Mouse (Mus musculus) hindlimb bud, embryonic 11.5 days (tissue): ENCODE data around the gene Gm3045.

ENCODE experiments used
- DNase-seq: peaks from one replicate; pipeline ENCODE4 v3.0.0-alpha.2; 2012; ENCODE audit warnings: low read depth, low spot score; ENCODE audit errors: extremely low spot score

Gene Gm3045

DNA sequence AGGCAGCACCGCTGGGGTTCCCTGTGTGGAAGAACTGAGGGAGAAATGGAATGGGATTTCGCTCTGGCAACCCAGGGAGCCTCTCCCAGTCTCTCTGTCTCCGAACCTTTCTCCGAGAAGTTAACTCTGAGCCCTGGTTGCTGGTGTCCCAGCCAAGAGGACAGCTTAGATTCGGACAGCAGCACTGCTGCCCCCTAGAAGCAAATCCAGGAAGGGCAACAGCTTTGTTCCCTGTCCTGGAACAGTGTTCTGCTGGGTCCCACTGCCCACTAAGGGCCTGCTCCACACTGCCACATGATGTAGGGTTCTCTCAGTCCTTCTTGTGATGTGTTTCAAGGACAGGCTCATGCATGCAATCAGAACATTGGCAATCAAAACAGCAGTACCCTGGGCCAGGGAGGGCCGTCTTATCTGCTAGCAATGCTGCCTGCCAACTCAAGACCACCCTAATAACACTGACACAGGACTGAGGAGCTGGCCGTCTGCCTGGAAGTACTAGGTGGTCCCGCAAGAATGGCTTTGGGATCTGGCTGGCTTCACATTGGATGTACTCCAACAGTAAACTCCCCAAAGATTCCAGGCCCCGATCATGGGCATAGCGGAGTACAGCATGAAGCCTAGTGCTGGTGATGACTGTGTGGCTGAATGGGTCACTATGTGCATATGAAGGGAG is 9.4 kb downstream of the Gm3045 start:
- DNase-seq: no peak

DNA sequence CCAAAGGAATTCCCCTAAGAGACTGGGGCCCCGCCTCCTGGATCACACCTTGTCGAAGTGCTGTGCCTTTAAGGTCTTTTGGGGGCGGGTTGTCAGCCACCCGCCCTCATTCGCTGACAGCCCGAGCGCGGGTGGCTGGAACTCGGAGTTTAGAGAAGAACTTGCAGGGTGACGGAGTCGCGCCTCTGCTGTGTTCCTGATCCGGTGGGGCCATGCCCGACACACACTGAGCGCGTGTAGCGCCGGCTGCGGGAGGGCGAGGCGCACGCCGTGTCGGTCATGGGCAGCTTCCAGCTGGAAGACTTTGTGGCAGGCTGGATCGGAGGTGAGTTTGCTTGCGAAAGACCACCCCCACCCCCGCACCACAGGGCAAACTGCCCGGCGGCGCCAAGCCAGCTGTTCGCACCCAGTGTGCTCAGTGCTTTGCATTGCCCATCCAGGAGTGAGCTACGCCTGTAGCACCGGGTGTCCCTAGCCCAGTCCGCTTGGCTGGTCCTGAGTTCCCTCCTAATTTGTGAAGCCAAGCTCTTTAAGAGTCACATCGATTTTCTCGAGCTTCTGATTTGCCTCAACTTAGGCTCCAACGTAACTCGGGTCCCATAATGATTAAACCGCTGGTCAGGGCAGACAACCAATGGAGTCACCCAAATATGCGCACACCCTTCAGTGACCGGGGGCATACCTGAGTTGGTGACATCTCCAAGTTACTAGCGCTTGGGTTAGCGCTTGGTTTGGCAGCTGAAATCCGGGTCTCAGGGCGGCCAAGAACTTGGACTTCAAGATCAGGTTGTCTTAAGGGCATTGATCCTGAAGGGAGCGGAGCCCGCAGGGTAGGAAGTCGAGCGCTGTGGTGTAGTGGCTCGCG is 12.0 kb downstream of the Gm3045 start, which contains the start of gene Slc25a48:
Slc25a48 (plus strand) TSS at position 145 of the 865 bp plus-strand sequence.
- DNase-seq: no peak

DNA sequence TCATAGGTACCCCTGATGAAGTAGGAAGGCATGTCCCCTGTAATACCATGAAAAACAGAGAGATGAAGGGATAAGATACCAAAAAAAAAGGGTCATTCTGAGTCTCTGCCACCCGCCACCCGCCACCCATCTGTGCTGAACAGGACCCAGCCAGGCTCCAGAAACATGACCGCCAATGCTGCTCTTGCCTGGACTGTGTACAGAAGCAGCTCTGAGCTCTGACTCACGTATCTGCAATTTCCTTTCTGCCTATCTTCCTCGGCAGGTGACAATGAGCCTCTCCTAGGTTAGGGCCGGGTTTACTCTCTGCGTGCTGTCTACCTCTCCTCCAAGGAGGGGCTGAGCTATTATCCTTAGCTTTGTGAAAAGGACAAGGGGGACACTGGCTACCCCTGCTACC is 17.0 kb downstream of the Gm3045 start:
- no peak for DNase-seq

DNA sequence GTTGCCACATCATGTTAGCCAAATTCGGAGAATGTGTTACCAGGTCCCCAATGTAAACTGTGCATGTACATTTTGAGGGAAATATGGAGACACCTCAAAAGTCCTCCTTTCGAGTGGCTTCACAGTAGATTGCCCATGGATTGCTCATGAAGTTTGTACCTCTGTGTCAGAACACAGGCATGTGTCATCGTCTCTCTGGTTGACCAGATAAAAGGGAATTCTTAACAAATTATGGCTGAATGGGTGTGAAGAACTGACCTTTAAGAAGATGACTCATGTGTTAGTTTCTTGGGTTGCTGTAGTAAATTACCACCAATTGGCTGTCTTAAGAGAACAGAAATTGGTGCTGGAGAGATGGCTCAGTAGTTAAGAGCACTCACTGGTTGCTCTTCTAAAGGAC is 17.7 kb downstream of the Gm3045 start:
- DNase-seq: no peak

DNA sequence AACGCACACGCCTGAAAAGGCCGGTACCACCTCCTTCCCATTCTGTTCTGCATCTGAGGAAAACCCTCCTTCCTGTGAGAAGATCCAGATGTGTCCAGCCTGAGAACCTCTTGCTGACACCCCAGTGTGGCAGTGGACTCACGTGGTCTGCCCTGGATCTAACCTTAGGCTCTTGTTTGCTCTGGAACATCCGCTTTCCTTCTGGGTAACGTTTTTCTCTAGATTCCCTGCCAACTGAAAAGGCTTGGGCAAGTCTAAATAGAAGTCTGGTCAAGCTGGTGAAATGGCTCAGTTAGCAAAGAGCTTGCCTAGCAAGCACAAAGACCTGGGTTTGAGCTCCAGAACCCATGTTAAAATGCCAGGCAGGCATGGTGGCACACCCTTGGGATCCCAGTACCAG is 18.6 kb downstream of the Gm3045 start:
- DNase-seq: no peak

DNA sequence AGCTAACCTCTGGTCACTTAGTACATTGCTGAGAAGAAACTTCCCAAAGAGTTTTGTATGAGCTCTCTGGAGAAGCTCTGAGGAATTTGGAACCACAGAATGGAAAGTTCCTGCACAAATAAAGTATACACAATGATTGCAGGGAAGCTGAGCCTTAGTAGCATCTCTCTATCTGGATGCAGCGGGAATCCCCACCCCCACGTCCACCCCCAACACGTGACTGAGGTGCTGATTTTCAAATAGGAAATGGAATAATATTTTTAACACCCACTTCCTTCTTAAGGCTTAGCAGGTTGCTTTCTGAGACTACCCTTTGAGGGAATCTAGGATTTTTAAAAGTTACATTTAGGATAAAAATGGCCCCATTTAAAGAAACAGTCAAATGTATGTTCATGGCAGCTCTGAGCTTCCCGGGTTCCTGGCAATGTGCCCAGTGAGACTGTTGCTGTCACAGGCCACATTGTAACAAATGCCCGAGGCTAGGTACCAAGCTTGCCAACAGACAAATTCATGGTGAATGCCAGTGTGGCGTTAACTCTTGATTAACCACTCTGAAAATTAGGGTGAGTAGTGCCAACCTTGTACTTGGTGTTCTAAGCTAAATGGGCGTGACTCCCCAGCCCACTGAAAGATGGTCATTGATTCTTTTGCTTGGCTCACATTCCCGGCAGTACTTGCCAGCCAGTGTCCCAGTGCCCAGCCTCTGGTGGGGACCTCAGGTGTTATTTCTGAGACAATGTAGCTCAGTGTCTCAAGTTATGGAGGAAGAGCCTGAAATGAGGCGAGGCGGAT is 23.0 kb downstream of the Gm3045 start:
- no peak for DNase-seq

DNA sequence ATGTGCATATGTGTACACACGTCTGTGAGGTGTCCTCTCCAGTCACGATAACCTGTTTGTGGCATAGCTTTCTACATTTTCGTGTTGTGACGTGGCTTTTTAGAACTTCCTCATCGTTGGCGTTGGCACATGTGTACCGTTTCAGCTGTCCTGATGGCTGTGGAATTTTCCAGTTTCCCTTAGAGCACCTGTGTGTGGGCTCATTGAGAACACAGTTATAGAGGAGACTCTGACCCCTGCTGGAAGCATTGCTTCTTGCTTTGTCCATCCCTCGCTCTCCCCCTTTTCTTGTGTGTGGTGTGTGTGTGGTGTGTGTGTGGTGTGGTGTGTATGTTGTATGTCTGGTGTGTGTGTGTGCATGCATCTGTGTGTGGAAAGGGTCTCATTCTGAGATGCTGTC is 23.6 kb downstream of the Gm3045 start:
- DNase-seq: no peak

DNA sequence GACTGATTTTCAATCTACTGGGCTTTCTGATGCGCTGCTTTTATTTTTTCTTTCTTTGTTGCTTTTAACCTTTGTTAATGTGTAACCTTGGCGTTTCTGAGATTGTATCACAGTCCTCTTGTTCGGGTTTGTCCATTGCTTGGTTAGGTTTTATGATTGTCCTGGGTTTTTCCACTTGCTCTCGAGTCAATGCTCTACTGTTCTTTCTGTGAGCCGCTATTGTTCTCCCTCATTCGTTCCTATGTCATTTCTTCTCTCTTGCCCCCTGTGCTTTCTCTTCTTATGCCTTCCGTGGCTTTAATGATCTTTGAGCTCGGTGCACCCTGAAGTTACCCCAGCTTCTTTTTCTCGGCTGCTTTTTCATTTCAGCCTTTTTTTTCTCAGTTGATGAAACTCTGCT is 31.6 kb downstream of the Gm3045 start:
- no peak for DNase-seq

DNA sequence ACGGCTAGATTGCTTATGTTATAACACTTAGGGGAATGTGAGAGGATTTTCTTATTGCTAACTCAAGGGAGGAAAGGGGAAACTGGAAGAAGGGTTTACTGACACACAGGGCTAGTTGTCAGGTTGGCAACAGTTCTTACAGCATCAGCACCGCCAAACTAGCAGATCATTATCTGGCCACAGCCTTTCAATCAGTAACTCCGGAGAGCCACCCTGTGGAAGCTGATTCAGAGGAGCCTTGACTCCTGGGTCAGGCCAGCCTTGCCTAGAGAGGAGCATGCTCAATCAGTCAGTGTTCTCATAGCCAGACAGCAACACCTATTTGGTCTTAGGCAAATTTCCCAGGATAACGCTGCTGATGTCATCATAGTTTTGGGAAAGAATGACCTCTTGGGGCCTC is 35.1 kb downstream of the Gm3045 start:
- DNase-seq: no peak

DNA sequence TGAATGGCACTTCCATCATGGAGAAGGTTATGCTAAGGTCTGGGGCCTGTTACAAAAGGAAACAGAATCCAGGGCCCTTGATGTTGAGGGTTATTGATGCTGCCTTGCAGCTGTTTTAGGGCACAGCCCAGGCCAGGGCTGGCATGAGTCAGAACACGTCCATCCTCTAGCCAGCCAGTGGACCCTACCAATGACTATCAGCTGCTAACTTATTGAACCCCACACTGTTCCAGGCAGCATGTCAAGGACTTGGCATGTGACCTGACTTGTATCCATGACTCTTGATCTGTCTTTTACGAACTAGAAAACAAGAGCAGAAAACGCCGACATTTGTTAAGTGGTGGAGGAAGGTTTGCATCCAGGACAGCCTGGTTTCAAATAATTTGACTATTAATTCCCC is 36.4 kb downstream of the Gm3045 start:
- DNase-seq: no peak

DNA sequence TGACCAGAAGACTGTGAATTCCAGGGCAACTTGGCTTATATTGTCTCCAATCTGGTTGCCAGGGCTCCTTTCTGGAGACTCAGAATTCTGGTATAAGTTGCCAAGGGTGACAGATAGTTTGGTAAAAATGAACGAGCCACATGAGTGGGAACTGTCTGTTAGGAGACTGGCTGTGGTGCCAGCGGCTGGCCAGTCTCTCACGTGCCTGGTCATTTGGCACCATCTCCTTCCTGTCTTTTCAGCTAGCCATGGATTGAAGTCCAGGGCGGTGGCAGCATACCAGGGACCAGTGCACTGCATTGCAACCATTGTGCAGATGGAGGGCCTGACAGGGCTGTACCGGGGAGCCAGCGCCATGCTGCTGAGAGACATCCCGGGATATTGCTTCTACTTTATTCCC is 36.9 kb downstream of the Gm3045 start:
- no peak for DNase-seq

DNA sequence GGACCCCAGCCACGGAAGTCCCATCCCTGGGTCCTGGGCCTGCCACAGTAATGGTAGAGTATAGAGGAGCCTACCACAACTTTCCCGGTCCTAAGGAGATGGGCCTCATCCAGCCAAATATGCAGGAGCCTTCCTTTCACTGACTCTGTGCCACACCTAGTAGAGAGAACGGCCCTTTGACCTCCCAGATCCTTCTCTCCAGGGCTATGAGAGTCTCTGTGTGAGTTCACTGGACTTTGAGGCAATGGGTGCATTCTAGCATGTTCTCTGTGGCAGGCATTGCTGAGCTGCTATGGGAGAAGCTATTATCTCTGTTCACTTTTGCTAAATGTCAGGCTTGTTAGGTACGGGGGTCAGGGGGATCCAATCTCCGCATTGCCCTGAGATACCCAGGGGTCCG is 37.4 kb downstream of the Gm3045 start:
- no peak for DNase-seq

DNA sequence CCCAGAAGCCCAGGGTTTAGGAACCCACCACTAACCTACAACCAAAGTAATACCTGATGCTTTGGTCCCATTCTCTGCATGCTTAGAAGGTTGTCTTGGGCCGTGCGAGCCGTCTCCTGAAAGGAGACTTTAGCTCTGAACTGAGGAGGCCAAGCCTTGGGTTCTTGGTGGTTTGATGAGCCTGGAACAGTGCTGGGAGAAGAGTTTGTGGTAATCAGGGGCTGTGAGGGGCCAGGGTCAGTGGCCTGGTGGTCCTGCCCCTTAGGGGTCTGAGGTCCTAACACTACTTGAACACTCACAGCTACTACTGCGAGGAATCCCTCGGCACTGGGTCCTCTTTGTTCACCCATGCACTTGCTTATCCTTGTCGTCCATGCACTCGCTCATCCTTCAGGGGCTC is 41.4 kb downstream of the Gm3045 start:
- DNase-seq: no peak

DNA sequence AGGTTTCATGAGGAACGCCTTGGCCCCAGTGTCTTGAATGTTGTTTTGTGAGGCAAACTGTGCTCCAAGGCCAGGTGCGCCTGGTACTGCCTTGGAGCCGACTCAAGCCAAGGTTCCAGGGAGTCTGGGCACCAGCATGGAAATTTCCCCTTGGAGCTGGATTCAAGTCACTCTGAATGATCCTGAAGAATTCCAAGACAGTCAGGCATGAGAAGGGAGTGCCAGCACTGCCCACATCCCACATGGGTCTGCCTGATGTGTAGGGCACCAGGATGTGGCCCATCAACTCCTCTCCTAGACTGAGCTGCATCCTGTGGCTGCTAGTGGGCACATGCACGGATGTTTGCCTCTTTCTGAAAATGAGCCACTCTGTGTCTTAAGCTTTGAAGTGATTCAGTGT is 42.1 kb downstream of the Gm3045 start:
- DNase-seq: no peak

DNA sequence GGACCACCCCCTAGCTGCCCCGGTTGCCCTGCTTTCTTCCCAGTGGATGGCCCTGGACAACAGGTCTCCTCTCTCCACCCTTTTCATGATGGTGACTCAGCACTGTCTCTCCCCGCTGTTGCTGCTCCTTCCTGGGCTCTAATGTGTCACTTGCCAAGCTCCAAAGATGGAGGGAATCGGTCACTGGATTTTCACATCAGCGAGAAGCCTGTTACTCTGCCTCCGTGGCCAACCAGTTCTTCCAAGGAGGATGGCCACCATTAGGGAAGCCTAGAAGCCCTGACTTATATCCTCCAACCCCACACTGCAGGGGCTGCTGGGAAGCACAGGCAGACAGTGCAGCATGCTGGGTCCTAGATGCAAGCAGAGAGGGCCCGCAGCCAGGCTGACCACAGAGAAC is 44.8 kb downstream of the Gm3045 start:
- DNase-seq: no peak

DNA sequence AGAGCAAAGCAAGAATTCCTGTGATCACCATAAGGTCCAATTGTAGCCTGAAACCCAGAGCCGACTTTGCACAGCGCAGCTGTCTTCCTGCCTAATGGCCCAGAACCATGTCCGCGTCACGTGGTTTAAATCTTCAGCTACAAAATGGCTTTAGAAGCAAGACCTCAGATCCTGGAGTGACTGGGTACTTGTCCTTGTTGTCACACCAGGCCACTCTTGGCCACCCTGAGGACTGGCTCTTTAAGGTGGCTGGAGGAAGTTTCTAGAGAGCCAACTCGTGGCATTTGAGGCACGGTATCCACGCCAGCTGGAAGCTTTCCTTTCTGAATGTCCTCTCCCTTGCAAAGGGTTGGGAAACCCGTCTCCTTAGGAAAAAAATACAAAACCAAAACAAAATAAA is 45.6 kb downstream of the Gm3045 start:
- no peak for DNase-seq

DNA sequence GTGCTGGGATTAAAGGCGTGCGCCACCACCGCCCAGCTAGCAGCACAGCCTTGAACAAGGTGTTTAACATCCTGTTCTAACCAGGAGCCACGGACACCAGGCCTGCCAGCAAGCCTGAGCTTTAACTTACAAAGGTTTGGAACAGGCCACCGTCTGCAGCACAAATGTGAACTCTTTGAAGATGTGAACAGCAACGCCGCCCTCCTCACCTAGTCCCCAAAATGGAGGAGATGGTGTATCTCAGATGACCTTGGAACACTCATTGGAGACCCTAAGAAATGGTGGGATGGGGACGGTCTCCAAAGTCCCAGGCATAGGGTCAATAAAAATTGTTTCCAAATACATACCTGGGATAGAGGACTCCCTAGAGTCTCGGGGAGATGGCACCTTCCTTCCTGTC is 46.3 kb downstream of the Gm3045 start:
- DNase-seq: no peak

DNA sequence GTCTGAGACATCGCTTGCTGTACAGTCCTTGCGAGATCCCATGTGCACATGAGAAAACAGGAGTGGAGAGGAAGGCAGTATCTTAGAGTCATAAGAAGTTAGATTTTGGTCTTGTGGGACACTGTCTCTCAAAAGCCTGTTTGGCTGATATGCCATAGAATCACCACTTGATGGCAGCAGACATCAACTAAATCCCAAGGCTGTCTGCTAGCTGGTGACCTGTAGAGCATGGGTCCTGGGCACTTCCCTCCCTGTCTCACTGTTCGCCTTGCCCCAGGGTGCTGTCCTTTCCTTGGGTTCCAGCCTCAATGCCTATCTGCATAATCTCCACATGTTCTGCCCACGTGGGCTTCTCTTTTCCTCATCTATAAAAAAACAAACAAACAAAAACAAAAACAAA is 49.0 kb downstream of the Gm3045 start:
- DNase-seq: peak; percentile 41

DNA sequence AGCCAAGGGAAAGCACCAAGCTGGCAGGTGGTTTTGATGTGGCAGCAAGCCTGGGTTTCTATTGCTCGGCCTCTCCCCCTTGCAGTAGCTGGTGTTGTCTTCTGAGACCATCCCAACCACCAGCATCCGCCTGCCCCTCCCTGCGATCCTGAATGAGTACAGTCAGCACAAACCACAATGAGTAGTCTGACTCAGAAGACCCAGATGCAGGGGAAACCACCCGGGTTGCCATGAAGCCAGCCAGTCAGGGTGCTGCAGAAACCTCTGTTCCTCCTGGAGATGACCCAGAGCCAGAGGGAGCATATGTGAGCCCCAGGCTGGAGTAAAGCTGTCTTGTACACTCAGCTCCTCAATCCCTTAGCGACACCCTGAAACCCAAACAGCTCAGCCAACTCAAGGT is 50.4 kb downstream of the Gm3045 start:
- DNase-seq: no peak

DNA sequence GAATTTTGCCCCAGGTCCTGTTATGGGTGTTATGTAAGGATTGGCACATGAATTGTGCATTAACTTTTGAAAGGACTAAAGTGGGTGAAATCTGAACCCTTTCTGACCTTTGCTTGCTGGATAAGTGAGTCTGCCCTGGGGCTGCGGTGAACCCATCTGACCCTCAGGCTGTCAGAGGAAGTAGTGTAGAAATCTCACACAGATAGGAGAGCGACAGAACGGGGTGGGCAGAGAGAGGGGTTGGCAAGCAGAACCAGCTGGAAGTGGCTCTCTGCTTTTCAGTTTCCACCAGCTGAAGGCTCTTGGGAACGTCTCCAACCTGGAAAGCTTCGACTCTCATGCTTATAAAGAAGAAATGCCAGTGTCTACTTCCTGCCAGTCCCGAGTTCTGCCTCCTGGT is 50.9 kb downstream of the Gm3045 start:
- no peak for DNase-seq

DNA sequence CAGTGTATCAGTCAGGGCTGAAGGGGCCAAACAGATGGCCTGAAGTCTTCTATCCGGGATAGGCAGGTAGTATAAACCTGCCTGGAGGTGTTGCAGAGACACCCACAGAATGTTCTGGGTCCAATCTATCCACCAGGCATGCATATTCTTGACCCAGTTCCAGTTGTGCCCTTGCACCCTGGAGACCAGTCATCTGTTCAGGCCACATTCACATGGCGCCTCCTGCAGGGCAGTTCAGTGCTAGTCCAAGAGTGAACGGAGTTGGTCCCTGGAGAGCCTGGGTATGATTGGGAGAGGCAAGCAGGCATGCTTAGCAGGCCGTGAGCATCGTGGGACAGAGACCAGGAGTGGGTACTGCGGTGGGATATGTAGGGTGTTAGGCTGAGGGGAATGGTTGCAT is 51.6 kb downstream of the Gm3045 start:
- DNase-seq: no peak

DNA sequence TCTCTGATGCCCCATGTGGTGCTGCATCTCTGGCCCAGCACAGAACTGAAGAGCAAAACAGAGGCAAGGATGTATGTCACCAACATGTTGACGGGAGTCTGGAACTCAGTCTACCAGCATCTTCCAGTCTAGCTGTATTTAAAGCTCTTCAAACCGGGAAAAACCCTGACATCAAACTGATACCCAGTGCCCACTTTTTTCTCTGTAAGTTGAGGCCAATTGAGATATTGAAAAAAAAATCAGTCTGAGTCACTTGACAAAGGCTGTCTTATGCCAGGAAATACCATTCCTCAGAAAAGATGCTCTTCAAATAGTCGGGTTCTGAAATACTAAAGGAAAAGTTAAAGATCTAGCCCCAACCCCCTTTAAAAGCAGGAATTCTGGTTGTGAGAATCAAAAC is 55.8 kb downstream of the Gm3045 start, which contains the start of gene Il9:
Il9 (minus strand) TSS at position 101 of the 400 bp plus-strand sequence.
- DNase-seq: no peak
